Mouse (Mus musculus) intestine, embryonic 14.5 days (tissue): Measurements from ENCODE around the gene Pik3r2. TPM values are rescaled to one million over a fixed set of nuclear protein-coding genes. Genes with fewer than 3 reads are reported as not detected.

Source experiments
- ATAC-seq: fragments of 200-750 bp; cut with Nextera tagmentation; replicated peaks from 2 replicates; pipeline ENCODE4 v1.8.0; 2017; ENCODE audit warnings: low read depth, moderate number of reproducible peaks, moderate TSS enrichment, moderate library complexity; ENCODE audit not compliant: low FRiP score, low TSS enrichment
- DNase-seq: peaks from one replicate; pipeline ENCODE4 v3.0.0-alpha.2; 2018; ENCODE audit warnings: low spot score
- H3K27ac ChIP-seq: fragments of 300-500 bp; sonication (generic); 2 replicates; pipeline ENCODE4 v1.5.1; 2014; ENCODE audit warnings: low read depth, mild to moderate bottlenecking, control low read depth
- H3K27me3 ChIP-seq: fragments of 300-500 bp; sonication (generic); replicated peaks from 2 replicates; pipeline ENCODE4 v1.6.1; 2014; ENCODE audit warnings: low read length, control low read depth; ENCODE audit not compliant: control insufficient read depth, insufficient read depth
- H3K36me3 ChIP-seq: fragments of 300-500 bp; sonication (generic); 2 replicates; pipeline ENCODE4 v1.6.1; 2014; ENCODE audit warnings: low read length, control low read depth; ENCODE audit not compliant: control insufficient read depth, insufficient read depth
- H3K4me1 ChIP-seq: fragments of 300-500 bp; sonication (generic); replicated peaks from 2 replicates; pipeline ENCODE4 v1.6.1; 2014; ENCODE audit warnings: low read length, control low read depth, mixed read lengths; ENCODE audit not compliant: control insufficient read depth, insufficient read depth
- H3K4me2 ChIP-seq: fragments of 300-500 bp; sonication (generic); 2 replicates; pipeline ENCODE4 v1.6.1; 2014; ENCODE audit warnings: low read length
- H3K4me3 ChIP-seq: fragments of 300-500 bp; sonication (generic); 2 replicates; pipeline ENCODE4 v1.5.1; 2014; ENCODE audit warnings: low read depth, low read length, control low read depth, mixed read lengths
- H3K9ac ChIP-seq: fragments of 300-500 bp; sonication (generic); 2 replicates; pipeline ENCODE4 v1.6.1; 2014; ENCODE audit warnings: mild to moderate bottlenecking, low read length
- H3K9me3 ChIP-seq: fragments of 300-500 bp; sonication (generic); 2 replicates; pipeline ENCODE4 v1.6.1; 2016; ENCODE audit warnings: low read length, control low read depth; ENCODE audit not compliant: control insufficient read depth
- WGBS: fragments of 180-500 bp; shearing (Covaris S2); extraction: QIAGEN DNeasy Blood & Tissue Kit; methylation state at CpG from one replicate; pipeline ENCODE4 v1.1.7; 2014; 5-methylcytosine and 5-hydroxymethylcytosine counted together
- polyA plus RNA-seq: library from polyadenylated mRNA; unstranded; fragments of >200 nt; fragmentation: Nextera tagmentation; extraction: Ambion mirVana; gene quantifications from 2 replicates; pipeline ENCODE4 v1.2.1, GENCODE M21; 2014

Gene Pik3r2
- polyA plus RNA-seq, 1 experiment from 2014 or later: 47.3 TPM

GRCm38 (mm10) chr8:70747211-70747890 is 29.2 kb downstream of the Pik3r2 start:
- Histone ChIP-seq H3K4me1 (peaks cover 6% of the 10 kb centered on the region), H3K27ac (no peak overlapping the region), H3K9me3 (no peaks in the 10 kb centered on the region), H3K9ac (no peak overlapping the region), H3K4me3 (no peak overlapping the region), H3K27me3 (peaks cover 42% of the 10 kb centered on the region), H3K36me3 (no peaks in the 10 kb centered on the region), H3K4me2 (no peak overlapping the region)
- DNase-seq (no peak), ATAC-seq (no peak)
- WGBS: 86% methylated on average over 18 of the region's 18 CpGs

- Histone ChIP-seq H3K27me3 (peaks cover 45% of the 10 kb centered on the region), H3K9ac (no peak overlapping the region), H3K36me3 (no peaks in the 10 kb centered on the region), H3K27ac (no peak overlapping the region), H3K4me2 (no peak overlapping the region), H3K4me1 (peaks cover 6% of the 10 kb centered on the region; the same call in 1 of the 2 replicates), H3K9me3 (no peaks in the 10 kb centered on the region), H3K4me3 (no peak overlapping the region)
- DNase-seq (peak; percentile 50), ATAC-seq (no peak)
- WGBS: 59% methylated on average over 9 of the region's 9 CpGs
Measured at GRCm38 (mm10) chr8:70746676-70747075, 29.8 kb downstream of the Pik3r2 start.

- H3K27me3 ChIP-seq: peaks cover 51% of the 10 kb centered on the region
- H3K4me1 ChIP-seq: peaks cover 6% of the 10 kb centered on the region; the same call in 1 of the 2 replicates
Measured at GRCm38 (mm10) chr8:70745691-70746220, 30.8 kb downstream of the Pik3r2 start.

GRCm38 (mm10) chr8:70744806-70745205 is 31.7 kb downstream of the Pik3r2 start:
- peak; percentile 49 for DNase-seq
- no peaks in the 10 kb centered on the region for H3K36me3 ChIP-seq
- H3K4me2 ChIP-seq: no peak overlapping the region
- H3K9ac ChIP-seq: no peak overlapping the region
- no peaks in the 10 kb centered on the region for H3K9me3 ChIP-seq
- no peak overlapping the region for H3K27ac ChIP-seq
- peaks cover 54% of the 10 kb centered on the region for H3K27me3 ChIP-seq
- 56% methylated on average over 11 of the region's 11 CpGs for WGBS
- ATAC-seq: no peak
- peaks cover 6% of the 10 kb centered on the region; the same call in 1 of the 2 replicates for H3K4me1 ChIP-seq
- H3K4me3 ChIP-seq: no peak overlapping the region

More at GRCm38 (mm10) chr8:70745691-70746220, 30.8 kb downstream of the Pik3r2 start:
- Histone ChIP-seq H3K9ac (no peak overlapping the region), H3K4me2 (no peak overlapping the region), H3K9me3 (no peaks in the 10 kb centered on the region), H3K36me3 (no peaks in the 10 kb centered on the region), H3K4me3 (no peak overlapping the region), H3K27ac (no peak overlapping the region)
- 59% methylated on average over 19 of the region's 19 CpGs for WGBS
- ATAC-seq: no peak
- DNase-seq: peak; percentile 53

- Histone ChIP-seq H3K27me3 (peaks cover 54% of the 10 kb centered on the region), H3K4me1 (peaks cover 6% of the 10 kb centered on the region; the same call in 1 of the 2 replicates), H3K36me3 (no peaks in the 10 kb centered on the region), H3K4me3 (peak overlapping the region; percentile 34), H3K9ac (0 out of 2 replicates have a peak overlapping the region, but pooled peaks have one; percentile 21), H3K4me2 (peak overlapping the region; percentile 57), H3K9me3 (no peaks in the 10 kb centered on the region), H3K27ac (no peak overlapping the region)
- DNase-seq (peak; percentile 69), ATAC-seq (0 out of 2 replicates have a peak, but pooled peaks have one; percentile 29)
- WGBS: 5% methylated on average over 48 of the region's 48 CpGs
Measured at GRCm38 (mm10) chr8:70743656-70744590, 32.6 kb downstream of the Pik3r2 start.

GRCm38 (mm10) chr8:70742981-70743655 is 33.4 kb downstream of the Pik3r2 start:
- peaks cover 54% of the 10 kb centered on the region for H3K27me3 ChIP-seq
- WGBS: 6% methylated on average over 38 of the region's 38 CpGs
- H3K4me3 ChIP-seq: no peak overlapping the region
- peak; percentile 60 for DNase-seq
- ATAC-seq: no peak
- peak overlapping the region; percentile 57 for H3K4me2 ChIP-seq
- no peaks in the 10 kb centered on the region for H3K36me3 ChIP-seq
- H3K9ac ChIP-seq: no peak overlapping the region
- H3K4me1 ChIP-seq: peaks cover 6% of the 10 kb centered on the region; the same call in 1 of the 2 replicates
- H3K27ac ChIP-seq: no peak overlapping the region
- no peaks in the 10 kb centered on the region for H3K9me3 ChIP-seq

GRCm38 (mm10) chr8:70742176-70742575 is 34.3 kb downstream of the Pik3r2 start:
- peak; percentile 68 for DNase-seq
- peaks cover 52% of the 10 kb centered on the region for H3K27me3 ChIP-seq
- H3K4me3 ChIP-seq: no peak overlapping the region
- no peak overlapping the region for H3K4me2 ChIP-seq
- ATAC-seq: no peak
- no peaks in the 10 kb centered on the region for H3K9me3 ChIP-seq
- H3K4me1 ChIP-seq: peaks cover 6% of the 10 kb centered on the region; the same call in 1 of the 2 replicates
- WGBS: 27% methylated on average over 11 of the region's 11 CpGs
- H3K9ac ChIP-seq: no peak overlapping the region
- H3K27ac ChIP-seq: no peak overlapping the region
- H3K36me3 ChIP-seq: no peaks in the 10 kb centered on the region

- Histone ChIP-seq H3K36me3 (no peaks in the 10 kb centered on the region), H3K27me3 (peaks cover 50% of the 10 kb centered on the region), H3K4me1 (peaks cover 6% of the 10 kb centered on the region; the same call in 1 of the 2 replicates), H3K9ac (no peak overlapping the region), H3K4me2 (no peak overlapping the region), H3K9me3 (no peaks in the 10 kb centered on the region), H3K4me3 (no peak overlapping the region), H3K27ac (no peak overlapping the region)
- ATAC-seq (no peak), DNase-seq (no peak)
- WGBS: 44% methylated on average over 5 of the region's 5 CpGs
Measured at GRCm38 (mm10) chr8:70741661-70742060, 34.9 kb downstream of the Pik3r2 start.
